Mouse (Mus musculus) monocyte, adult 2 months (primary cell): ENCODE data around the gene Asic2.

ENCODE experiments used
- DNase-seq, 2 experiments: peaks; one replicate each; pipeline ENCODE4 v3.0.0; 2022; ENCODE audit warnings: low spot score in 2 of 2, low read depth in 1 of 2

The Asic2 gene

GRCm38 (mm10) chr11:81750876-81751275, 217.4 kb downstream of the Asic2 start:
- no peak for DNase-seq

- no peak for DNase-seq
Observed at GRCm38 (mm10) chr11:81750016-81750415, 218.2 kb downstream of the Asic2 start.

GRCm38 (mm10) chr11:81738995-81739394, 229.3 kb downstream of the Asic2 start:
- no peak for DNase-seq

- DNase-seq, result no peak
Observed at GRCm38 (mm10) chr11:81737777-81738176, 230.5 kb downstream of the Asic2 start.

- DNase-seq, result no peak
Observed at GRCm38 (mm10) chr11:81722071-81722470, 246.2 kb downstream of the Asic2 start.

GRCm38 (mm10) chr11:81714801-81715200, 253.5 kb downstream of the Asic2 start:
- DNase-seq, result no peak

- DNase-seq, result no peak
Observed at GRCm38 (mm10) chr11:81706996-81707395, 261.3 kb downstream of the Asic2 start.

GRCm38 (mm10) chr11:81698008-81698407, 270.2 kb downstream of the Asic2 start:
- no peak for DNase-seq

- DNase-seq, result no peak
Observed at GRCm38 (mm10) chr11:81695501-81695900, 272.8 kb downstream of the Asic2 start.

- no peak for DNase-seq
Observed at GRCm38 (mm10) chr11:81680511-81680910, 287.7 kb downstream of the Asic2 start.

GRCm38 (mm10) chr11:81671724-81672123, 296.5 kb downstream of the Asic2 start:
- DNase-seq, result no peak

- no peak for DNase-seq
Observed at GRCm38 (mm10) chr11:81670436-81670835, 297.8 kb downstream of the Asic2 start.

DNA sequence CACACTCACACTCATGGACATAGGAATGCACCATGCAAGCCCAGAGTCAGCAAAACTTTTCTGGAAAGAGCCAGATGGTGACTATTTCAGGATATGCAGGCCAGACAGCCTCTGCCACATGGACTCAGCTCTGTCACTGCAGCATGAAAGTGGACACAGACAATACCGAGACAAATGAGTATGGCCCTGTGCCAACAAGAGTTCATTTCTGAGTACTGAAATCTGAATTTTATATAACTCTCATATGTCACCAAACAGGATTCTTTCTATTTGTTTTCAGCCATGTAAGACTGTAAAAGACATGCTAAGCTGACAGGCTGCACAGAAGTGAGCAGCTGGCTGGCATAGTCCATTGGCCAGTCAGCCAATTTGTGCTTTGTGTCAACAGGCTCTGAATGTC, 309.4 kb downstream of the Asic2 start:
- no peak for DNase-seq

GRCm38 (mm10) chr11:81657121-81657520, 311.1 kb downstream of the Asic2 start:
- DNase-seq, result no peak

GRCm38 (mm10) chr11:81647828-81648227, 320.4 kb downstream of the Asic2 start:
- no peak for DNase-seq

DNA sequence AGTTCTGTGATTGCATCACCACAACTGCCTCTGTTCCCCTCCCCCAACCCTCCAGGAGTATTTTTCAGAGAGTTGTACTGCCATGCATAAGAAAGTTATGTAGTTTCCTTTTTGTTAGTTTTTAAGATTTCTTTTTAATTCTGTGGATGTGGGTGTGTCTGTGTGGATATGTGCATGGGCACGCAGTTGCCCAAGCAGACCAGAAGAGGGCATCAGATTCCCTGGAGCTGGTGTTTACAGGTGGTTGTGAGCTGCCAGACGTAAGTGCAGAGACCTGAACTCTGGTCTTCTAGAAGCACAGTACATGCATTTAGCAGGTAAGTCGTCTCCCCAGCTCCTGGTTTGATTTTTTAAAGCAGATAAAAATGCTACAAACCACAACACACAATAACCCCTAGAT, 322.7 kb downstream of the Asic2 start:
- DNase-seq, result no peak

- DNase-seq, result no peak
Observed at GRCm38 (mm10) chr11:81636356-81636755, 331.9 kb downstream of the Asic2 start.

DNA sequence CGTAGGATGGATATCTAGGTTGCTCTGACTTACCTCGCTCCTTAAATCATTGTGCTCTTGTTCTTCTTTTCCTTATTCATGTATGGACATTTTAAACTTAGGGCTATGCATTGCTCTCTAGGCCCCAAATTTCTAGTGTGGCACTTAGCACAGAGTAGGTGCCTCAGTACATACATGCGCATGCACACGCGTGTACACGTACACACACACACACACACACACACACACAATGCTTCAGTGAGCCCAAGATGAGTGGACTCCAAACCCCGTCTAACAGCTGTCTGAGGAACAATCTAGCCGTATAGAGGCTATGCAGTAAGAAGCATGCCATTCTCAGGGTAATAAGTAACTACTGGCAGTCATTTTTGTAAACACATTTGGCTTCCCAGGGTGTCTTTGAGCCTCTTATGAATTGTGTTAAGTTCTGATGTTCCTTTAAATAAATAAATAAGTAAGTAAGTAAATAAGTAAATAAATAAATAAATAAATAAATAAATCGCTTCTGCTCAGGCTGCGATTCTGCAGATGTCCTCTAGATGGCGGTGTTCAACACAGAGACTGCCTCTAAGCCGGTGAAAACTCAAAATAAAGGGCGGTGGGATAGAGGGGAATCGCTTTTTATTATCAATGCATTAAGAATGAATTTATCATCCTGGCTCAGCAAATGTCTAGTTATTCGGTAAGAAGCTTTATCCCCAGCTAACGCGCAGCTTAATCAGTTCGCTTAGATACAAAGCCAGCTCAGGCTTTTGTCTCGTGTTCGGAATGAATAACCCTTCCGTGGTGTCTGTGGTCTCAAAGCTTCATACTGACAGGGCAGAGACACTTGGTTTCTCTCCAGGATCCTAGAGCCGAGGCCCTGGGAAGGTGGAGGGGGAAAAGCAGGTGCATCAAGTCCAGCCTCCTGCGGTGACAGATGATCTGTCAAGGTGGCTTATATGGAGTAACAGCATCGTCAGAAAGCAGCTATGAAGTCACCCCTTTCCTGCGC, 333.6 kb downstream of the Asic2 start:
- DNase-seq, result no peak

GRCm38 (mm10) chr11:81625199-81625598, 343.1 kb downstream of the Asic2 start:
- no peak for DNase-seq

DNA sequence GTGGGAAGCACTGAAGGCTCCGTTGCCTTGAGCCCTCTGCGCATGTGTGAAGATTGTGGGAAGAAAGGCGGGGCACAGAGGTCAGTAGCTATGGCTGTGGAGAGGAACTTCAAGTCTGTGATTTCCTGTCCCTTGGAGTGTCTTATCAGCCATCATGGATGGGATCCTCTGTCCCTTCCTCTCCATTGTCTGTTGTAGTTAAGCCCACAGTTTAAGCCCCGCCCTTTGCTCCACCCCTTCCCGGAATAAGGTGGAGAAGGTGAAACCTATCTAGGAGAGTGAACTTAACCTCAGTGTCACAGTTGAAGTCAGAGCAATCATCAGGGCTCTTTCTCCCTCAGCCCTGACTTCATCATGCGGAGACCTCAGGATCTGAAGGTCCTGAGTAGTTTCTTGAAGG, 347.7 kb downstream of the Asic2 start:
- DNase-seq, result no peak

GRCm38 (mm10) chr11:81616437-81616836, 351.8 kb downstream of the Asic2 start:
- no peak for DNase-seq

DNA sequence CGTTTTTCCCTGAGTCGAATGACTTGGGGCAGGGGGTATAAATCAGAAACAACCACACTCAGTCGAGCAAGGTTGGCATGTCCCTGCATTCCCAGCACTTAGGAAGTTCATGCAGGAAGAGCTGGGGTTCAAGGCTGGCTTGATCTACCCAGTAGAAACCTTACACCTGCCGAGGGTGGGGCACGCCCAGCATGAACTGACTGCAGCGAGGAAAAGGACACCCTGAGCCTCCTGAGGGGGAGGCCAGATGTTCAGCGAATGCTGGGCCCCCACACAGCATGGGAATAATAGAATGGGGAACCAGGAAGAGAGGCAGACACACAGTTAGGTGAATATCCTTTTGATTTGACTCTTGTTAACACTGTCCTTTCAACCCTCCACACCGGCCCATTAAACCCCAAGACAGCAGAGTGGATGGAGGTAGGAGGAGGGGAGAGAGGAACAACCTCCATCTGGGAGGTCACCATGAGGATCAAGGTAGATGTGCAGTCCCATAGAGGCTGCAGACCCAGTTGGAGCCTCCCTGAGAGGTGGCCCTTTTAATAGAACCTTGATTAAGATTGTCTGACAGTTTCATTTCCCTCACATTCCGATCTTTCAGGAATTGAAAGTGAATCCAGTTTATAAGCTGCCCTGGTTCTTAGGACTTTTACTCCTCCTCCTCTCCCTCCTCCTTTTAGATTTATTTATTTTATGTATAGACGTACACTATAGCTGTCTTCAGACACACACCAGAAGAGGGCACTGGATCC, 354.2 kb downstream of the Asic2 start:
- no peak for DNase-seq
